Mouse (Mus musculus) olfactory bulb, adult 2 months (tissue): Measurements from ENCODE around the gene Cdkn2d. TPM values are rescaled to one million over a fixed set of nuclear protein-coding genes. Genes with fewer than 3 reads are reported as not detected.
A peak's percentile ranks its signal among the peaks of the same experiment; 100 is the strongest.

Experiments used
- H3K27ac ChIP-seq: fragments of 200-500 bp; 2 replicates; pipeline ENCODE4 v1.5.1; 2012; ENCODE audit warnings: low read depth, low read length; ENCODE audit not compliant: insufficient read depth
- H3K4me1 ChIP-seq: fragments of 200-500 bp; 2 replicates; pipeline ENCODE4 v1.6.1; 2012; ENCODE audit warnings: low read length; ENCODE audit not compliant: control insufficient read depth, insufficient read depth
- H3K4me3 ChIP-seq: fragments of 200-500 bp; 2 replicates; pipeline ENCODE4 v1.5.1; 2012; ENCODE audit warnings: mild to moderate bottlenecking, low read depth, low read length, moderate library complexity; ENCODE audit not compliant: insufficient read depth
- CTCF ChIP-seq: fragments of 200-500 bp; IDR thresholded peaks from 2 replicates; pipeline ENCODE4 v1.5.1; 2012; ENCODE audit warnings: low read depth, mild to moderate bottlenecking, low read length, moderate library complexity; ENCODE audit not compliant: insufficient read depth
- POLR2A ChIP-seq: fragments of 200-500 bp; IDR thresholded peaks from 2 replicates; pipeline ENCODE4 v1.6.1; 2012; ENCODE audit warnings: mild to moderate bottlenecking, low read depth, low read length, moderate library complexity; ENCODE audit not compliant: insufficient read depth
- WGBS: fragments of 180-500 bp; shearing (Covaris S2); methylation state at CpG from one replicate; pipeline ENCODE4 v1.1.7; 2018; 5-methylcytosine and 5-hydroxymethylcytosine counted together
- polyA plus RNA-seq: library from polyadenylated mRNA; stranded (reverse); fragments of >200 nt; gene quantifications from 2 replicates; pipeline ENCODE4 v1.2.4, GENCODE M21; 2012; ENCODE audit warnings: low replicate concordance; ENCODE audit not compliant: missing spikeins, insufficient read depth, insufficient read length

Gene Cdkn2d
- polyA plus RNA-seq, 1 experiment: not detected

DNA sequence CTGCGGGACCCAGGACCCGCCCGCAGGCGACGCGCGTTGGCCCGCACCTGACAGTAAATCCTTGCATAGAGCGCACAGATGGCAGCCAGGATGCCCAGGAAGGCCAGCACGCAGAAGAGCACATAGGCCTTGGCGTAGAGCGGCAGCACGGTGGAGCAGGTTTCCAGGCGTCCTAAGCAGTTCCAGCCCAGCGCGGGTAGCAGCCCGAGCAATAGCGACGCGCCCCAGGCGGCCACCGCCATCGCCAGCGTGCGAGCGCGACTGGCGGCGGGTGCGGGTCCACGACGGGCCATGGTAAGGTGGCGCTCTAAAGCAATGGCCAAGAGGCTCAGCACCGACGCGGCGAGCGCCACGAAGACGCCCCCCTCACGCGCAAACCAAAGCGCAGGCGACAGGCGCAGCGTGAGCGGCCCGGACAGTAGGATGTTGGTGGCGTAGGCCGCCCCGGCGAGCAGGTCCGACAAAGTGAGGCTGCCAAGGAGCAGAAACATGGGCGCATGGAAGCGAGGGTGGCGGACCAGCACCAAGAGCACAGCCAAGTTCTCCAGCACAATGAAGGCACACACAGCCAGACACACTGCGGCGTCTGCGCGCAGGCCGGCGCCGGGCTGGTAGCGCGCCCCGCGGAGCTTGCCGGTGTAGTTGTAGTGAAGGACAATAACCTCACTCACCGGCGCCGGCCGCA lies 46.6 kb downstream of the Cdkn2d start:
- TF ChIP-seq CTCF: no peak
- TF ChIP-seq POLR2A: no peak
- H3K27ac ChIP-seq: no peak overlapping the region
- H3K4me1 ChIP-seq: peaks cover 17% of the 10 kb centered on the region
- under 1% methylated on average over 72 of the region's 72 CpGs for WGBS
- peak overlapping the region; percentile 44 for H3K4me3 ChIP-seq

DNA sequence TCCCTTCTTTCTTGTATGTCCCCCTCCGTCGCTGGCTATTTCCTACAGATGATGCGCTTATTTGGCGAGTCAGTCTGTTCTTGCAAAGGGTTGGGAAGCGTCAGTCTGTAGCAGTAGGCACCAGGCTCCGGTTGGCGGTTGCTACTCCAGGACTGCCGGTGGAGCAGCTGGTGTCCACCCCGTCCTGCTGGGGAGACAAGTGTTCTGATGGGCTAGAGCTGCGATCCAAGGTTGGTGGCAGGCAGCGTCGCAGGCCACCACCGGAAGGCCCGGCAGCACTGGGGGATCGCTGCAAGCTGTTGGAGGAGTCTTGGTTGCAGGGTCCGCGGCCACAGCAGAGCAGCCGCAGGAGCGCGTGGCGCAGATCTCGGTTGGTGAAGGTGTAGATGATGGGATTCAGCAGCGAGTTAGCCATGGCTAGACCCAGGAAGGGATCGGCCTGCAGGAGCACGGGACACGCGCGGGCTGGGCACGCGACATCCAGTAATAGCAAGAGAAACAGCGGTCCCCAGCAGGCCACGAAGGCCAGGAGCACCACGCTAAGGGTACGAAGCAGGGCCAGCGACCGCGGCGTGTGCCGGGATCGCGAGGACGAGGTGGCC lies 47.3 kb downstream of the Cdkn2d start:
- H3K4me3 ChIP-seq: peak overlapping the region; percentile 44
- 10% methylated on average over 42 of the region's 42 CpGs for WGBS
- peaks cover 18% of the 10 kb centered on the region for H3K4me1 ChIP-seq
- TF ChIP-seq POLR2A (no peak), CTCF (no peak)
- H3K27ac ChIP-seq: no peak overlapping the region

DNA sequence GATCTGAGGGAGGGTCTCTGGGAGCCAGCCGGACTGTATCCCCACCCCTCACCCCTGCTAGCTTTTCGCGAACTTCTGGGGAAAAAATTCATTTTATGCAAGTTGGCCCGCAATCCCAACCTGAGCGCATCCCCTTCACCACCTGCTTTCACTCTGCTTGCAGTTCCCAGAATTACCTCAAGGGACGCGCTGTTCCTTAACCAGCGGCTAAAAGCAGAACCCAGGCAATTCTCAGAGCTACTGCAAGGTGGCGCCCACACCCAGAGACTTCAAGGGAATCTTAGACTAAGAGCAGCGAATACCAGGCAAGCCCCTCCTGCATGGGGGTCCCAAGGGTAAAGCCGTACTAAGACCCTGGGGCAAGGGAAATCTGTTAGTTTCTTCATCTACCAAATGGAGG lies 49.9 kb downstream of the Cdkn2d start:
- H3K4me3 ChIP-seq: no peak overlapping the region
- TF ChIP-seq POLR2A (no peak), CTCF (peak; percentile 78)
- H3K4me1 ChIP-seq: peaks cover 23% of the 10 kb centered on the region
- no peak overlapping the region for H3K27ac ChIP-seq
- WGBS: 3% methylated on average over 11 of the region's 11 CpGs

DNA sequence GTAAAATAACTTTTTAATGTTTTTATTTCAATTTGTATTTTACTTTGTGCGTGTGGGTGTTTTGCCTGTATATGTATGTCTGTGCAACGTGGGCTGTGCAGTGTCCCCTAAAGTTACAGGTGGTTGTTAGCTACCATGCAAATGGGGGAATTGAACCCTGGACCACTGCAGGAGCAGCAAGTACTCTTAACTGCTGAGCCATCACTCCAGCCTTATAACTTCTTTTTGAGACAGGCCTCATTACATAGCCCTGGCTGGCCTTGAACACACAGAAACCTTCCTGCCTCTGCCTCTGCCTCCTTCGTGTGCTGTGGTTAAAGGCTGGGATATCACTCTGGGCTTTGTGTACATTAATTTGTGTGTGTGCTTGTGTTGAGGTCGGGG lies 51.8 kb downstream of the Cdkn2d start:
- Histone ChIP-seq H3K27ac (0 out of 2 replicates have a peak overlapping the region, but pooled peaks have one; percentile 87), H3K4me3 (peak overlapping the region; percentile 85), H3K4me1 (peaks cover 26% of the 10 kb centered on the region)
- 28% methylated on average over 4 of the region's 4 CpGs for WGBS
- TF ChIP-seq CTCF (no peak), POLR2A (no peak)

DNA sequence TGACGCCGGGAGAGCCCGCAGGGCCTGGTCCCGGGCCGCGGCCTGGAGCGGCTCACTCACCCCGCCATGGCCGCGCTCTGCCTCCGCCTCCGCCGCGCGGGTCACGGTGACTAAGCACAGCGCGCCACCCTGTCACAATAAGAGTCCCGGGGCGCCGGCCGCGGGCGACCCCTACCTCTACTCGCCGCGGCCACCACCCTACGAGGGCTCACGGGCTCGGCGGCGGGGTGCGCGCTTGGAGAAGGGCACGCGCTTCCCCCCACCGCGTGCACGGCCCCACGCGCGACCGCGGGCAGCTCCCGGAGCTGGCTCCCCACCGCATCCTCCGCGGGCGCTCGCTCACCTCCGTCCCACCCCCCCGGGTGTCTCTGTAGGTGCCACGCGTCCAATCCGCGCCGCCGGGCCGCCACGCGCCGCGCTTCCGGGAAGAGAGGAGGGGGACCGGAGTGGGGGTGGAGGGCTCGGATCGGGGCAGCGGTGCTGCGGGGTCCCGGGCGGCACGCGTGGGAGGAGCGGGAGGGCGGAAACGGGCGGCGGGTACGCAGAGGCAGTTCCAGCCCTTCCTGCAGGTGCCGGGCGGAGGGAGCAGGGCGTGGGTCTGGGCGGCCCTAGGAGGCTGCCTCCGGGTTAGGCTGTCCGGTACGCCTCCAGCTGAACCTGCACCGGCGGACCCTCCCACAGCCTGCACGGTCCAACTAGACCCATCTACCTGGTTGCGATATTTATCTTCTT lies 52.3 kb downstream of the Cdkn2d start, which contains the start of gene Keap1:
Gene Keap1, minus strand, starts transcription at position 629 of the 732 bp plus-strand sequence.
- no peak for TF ChIP-seq CTCF
- peak; percentile 65 for TF ChIP-seq POLR2A
- peak within 1 kb of the TSS; percentile 85 for H3K4me3 ChIP-seq
- H3K4me1 ChIP-seq: peaks cover 20% of the 10 kb centered on the region
- H3K27ac ChIP-seq: peak within 1 kb of the TSS; percentile 87
- 1% methylated on average over 90 of the region's 90 CpGs for WGBS

Other genes with a start within 250 kb of the Cdkn2d start
- gene Zglp1, start 224.3 kb downstream of the Cdkn2d start, polyA plus RNA-seq: not detected in 2 replicates
- not detected in 2 replicates for gene Gm49373, start 218.3 kb downstream of the Cdkn2d start, polyA plus RNA-seq
- gene Fdx1l, start 217.8 kb downstream of the Cdkn2d start, polyA plus RNA-seq: not detected in 2 replicates
- not detected in 2 replicates for gene Gm38431, start 199.4 kb downstream of the Cdkn2d start, polyA plus RNA-seq
- not detected in 2 replicates for gene Raver1, start 199.4 kb downstream of the Cdkn2d start, polyA plus RNA-seq
- not detected in 2 replicates for gene Tyk2, start 160.2 kb downstream of the Cdkn2d start, polyA plus RNA-seq
- 282 TPM in 1 of 2 replicates, not detected in the other for gene Cdc37, start 141.4 kb downstream of the Cdkn2d start, polyA plus RNA-seq
- not detected in 2 replicates for gene Pde4a, start 125.7 kb downstream of the Cdkn2d start, polyA plus RNA-seq
- gene Keap1, start 52.0 kb downstream of the Cdkn2d start, polyA plus RNA-seq: not detected in 2 replicates
- gene S1pr5, start 43.0 kb downstream of the Cdkn2d start, polyA plus RNA-seq: not detected in 2 replicates
- gene Atg4d, start 26.1 kb downstream of the Cdkn2d start, polyA plus RNA-seq: not detected in 2 replicates
- gene Kri1, start 3.4 kb downstream of the Cdkn2d start, polyA plus RNA-seq: not detected in 2 replicates
- not detected in 2 replicates for gene Ap1m2, start 20.9 kb upstream of the Cdkn2d start, polyA plus RNA-seq
- 356 TPM in 1 of 2 replicates, not detected in the other for gene Slc44a2, start 29.3 kb upstream of the Cdkn2d start, polyA plus RNA-seq
- gene Ilf3, start 76.5 kb upstream of the Cdkn2d start, polyA plus RNA-seq: not detected in 2 replicates
- gene Qtrt1, start 120.4 kb upstream of the Cdkn2d start, polyA plus RNA-seq: not detected in 2 replicates
- gene Dnm2, start 133.5 kb upstream of the Cdkn2d start, polyA plus RNA-seq: 371 TPM in 1 of 2 replicates, not detected in the other
- gene Tmed1, start 218.8 kb upstream of the Cdkn2d start, polyA plus RNA-seq: not detected in 2 replicates
- not detected in 2 replicates for gene AB124611, start 234.8 kb upstream of the Cdkn2d start, polyA plus RNA-seq